Mouse (Mus musculus) embryo, embryonic 9.5 days (tissue): ENCODE results near the gene Tas2r113.
"Not testable (repeated sequence)": the region's sequence is repeated elsewhere in the genome, so short reads cannot be mapped to it uniquely, and the experiment has no call there.

Experiments
- DNase-seq: peaks from one replicate; pipeline ENCODE4 v3.0.0-alpha.2; 2017; ENCODE audit errors: extremely low spot score

Gene Tas2r113

GRCm38 (mm10) chr6:132892711-132893110 is at the start of gene Tas2r113:
Gene Tas2r113, plus strand, starts transcription at chr6:132893011.
- no peak for DNase-seq

GRCm38 (mm10) chr6:132846842-132847241 is 46.0 kb upstream of the Tas2r113 start, which contains the start of gene Tas2r123:
Gene Tas2r123, plus strand, starts transcription at chr6:132847142.
- no peak for DNase-seq

GRCm38 (mm10) chr6:132855138-132855537 is 37.7 kb upstream of the Tas2r113 start, which contains the start of gene Tas2r116:
Gene Tas2r116, plus strand, starts transcription at chr6:132855438.
- DNase-seq: no peak

GRCm38 (mm10) chr6:132867708-132868107 is 25.1 kb upstream of the Tas2r113 start, which contains the start of gene Tas2r110:
Gene Tas2r110, plus strand, starts transcription at chr6:132868008.
- DNase-seq: no peak

GRCm38 (mm10) chr6:132909351-132909750 is 16.5 kb downstream of the Tas2r113 start, which contains the start of gene Tas2r125:
Gene Tas2r125, plus strand, starts transcription at chr6:132909651.
- DNase-seq: no peak

- DNase-seq: not testable (repeated sequence)
Measured at GRCm38 (mm10) chr6:132941376-132941775, 48.6 kb downstream of the Tas2r113 start.
